Mouse (Mus musculus): ENCODE measurements at regions not wholly inside any gene's neighbourhood (a gene's known extent, or its start where the extent isn't known, plus 50 kb on each side); places are given as distances from the start of the nearest gene placed in this dataset.

DNA sequence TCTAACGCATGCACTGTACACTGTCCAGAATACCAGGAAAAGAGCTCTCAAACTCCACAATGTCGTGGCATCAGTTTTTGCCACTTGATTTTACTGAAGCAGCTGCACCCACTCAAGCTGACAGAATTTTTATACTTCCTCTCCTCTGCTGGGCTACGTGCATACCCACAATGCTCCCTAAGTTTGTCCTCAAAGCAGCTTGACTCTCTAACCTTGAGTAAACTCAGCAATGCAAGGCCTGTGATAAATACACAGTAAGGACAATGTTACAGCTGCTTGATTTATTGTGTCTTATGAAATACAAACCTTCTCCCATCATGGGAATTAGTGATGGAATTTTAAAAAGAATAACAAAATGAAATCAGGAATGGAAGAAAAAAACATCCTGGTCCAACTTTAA lies 129.7 kb downstream of the Trmt11 start:
- WGBS, result 78% methylated on average over 3 of the region's 3 CpGs
- H3K36me3 ChIP-seq (ENCODE audit: control insufficient read depth, insufficient read depth), result no peaks in the 10 kb centered on the region
- no peak overlapping the region for H3K27ac ChIP-seq (ENCODE audit: low read length)
- H3K9me3 ChIP-seq (ENCODE audit: control insufficient read depth, low read length), result no peaks in the 10 kb centered on the region
- ATAC-seq, result no peak
- H3K27me3 ChIP-seq (replicated peaks; ENCODE audit: control insufficient read depth, insufficient read depth, low read length), result no peaks in the 10 kb centered on the region
- H3K9ac ChIP-seq (replicated peaks; ENCODE audit: low read depth, low read length), result no peak overlapping the region
- H3K4me3 ChIP-seq (replicated peaks; ENCODE audit: low read length), result no peak overlapping the region
- H3K4me2 ChIP-seq (ENCODE audit: low read length), result no peak overlapping the region
- H3K4me1 ChIP-seq (replicated peaks; ENCODE audit: control insufficient read depth, insufficient read depth, low read length), result no peaks in the 10 kb centered on the region

DNA sequence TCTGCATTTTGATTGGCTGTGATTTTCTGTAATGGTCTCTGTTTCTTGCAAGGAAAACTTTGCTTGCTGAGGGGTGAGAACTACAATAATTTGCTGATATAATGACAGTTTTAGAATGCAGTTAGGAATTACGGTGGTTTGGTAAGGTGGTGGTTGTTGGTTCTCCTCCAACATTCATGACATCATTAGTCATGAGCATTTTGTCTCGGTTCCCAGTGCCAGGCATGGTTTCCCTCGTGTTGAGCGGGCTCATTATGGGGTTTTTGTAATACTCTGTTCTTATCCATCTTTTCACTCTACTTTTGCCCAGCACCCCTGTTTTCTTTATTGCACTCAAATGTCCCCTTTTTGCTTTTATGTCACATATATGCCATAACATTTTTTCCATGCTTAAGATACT lies 149.9 kb downstream of the Trmt11 start:
- H3K9ac ChIP-seq (replicated peaks; ENCODE audit: low read depth, low read length), result no peak overlapping the region
- no peak overlapping the region for H3K27ac ChIP-seq (ENCODE audit: low read length)
- H3K9me3 ChIP-seq (ENCODE audit: control insufficient read depth, low read length), result no peaks in the 10 kb centered on the region
- no peaks in the 10 kb centered on the region for H3K36me3 ChIP-seq (ENCODE audit: control insufficient read depth, insufficient read depth)
- H3K27me3 ChIP-seq (replicated peaks; ENCODE audit: control insufficient read depth, insufficient read depth, low read length), result no peaks in the 10 kb centered on the region
- no peak for ATAC-seq
- H3K4me1 ChIP-seq (replicated peaks; ENCODE audit: control insufficient read depth, insufficient read depth, low read length), result no peaks in the 10 kb centered on the region; the same call in 1 of the 2 replicates
- 60% methylated on average over 4 of the region's 4 CpGs for WGBS
- H3K4me3 ChIP-seq (replicated peaks; ENCODE audit: low read length), result no peak overlapping the region
- H3K4me2 ChIP-seq (ENCODE audit: low read length), result no peak overlapping the region

DNA sequence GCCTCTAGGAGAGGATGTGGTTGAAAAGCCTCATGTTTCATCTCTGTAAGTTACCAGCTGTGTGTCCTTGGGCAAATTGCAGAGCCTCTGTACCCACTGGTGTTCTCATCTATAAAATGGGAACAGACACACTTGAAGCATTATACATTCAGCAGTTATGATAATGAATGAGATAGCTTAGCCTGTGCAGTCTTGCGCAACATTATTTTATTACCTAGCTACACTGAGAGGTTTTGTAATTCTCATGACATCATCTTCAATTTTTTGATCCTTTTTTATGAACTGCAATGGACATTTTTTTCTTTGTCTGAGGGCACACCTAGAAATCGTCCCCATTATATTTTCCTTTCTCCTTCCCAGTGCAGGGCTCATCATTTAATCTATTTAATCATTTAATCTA lies 153.5 kb downstream of the Trmt11 start:
- Histone ChIP-seq H3K4me1 (replicated peaks; ENCODE audit: control insufficient read depth, insufficient read depth, low read length) (no peaks in the 10 kb centered on the region; the same call in 1 of the 2 replicates), H3K4me2 (ENCODE audit: low read length) (no peak overlapping the region), H3K27me3 (replicated peaks; ENCODE audit: control insufficient read depth, insufficient read depth, low read length) (no peaks in the 10 kb centered on the region), H3K36me3 (ENCODE audit: control insufficient read depth, insufficient read depth) (no peaks in the 10 kb centered on the region), H3K4me3 (replicated peaks; ENCODE audit: low read length) (no peak overlapping the region), H3K9ac (replicated peaks; ENCODE audit: low read depth, low read length) (no peak overlapping the region), H3K27ac (ENCODE audit: low read length) (no peak overlapping the region), H3K9me3 (ENCODE audit: control insufficient read depth, low read length) (no peaks in the 10 kb centered on the region)
- WGBS, result 81% methylated on average over 2 of the region's 2 CpGs
- ATAC-seq, result peak; percentile 13; the same call in 1 of the 2 replicates

DNA sequence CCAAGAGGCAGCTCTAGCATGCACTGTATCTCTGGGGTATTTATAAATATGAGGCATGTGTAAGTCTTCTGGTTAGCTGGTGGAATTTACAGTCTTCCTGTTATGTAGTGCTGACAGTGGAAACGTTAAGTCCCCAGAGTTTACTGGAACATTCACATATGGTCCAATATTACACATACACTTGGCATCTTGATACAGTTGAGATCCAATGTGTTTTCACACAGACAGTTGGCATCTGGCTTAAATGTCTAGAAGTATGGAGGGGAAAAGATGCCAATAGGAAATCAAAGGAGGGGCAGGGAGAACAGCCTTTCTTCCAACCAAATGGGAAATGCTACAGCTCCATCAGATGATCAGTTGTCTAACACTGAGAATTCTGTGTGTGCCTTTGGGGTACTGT lies 154.0 kb downstream of the Trmt11 start:
- Histone ChIP-seq H3K4me1 (replicated peaks; ENCODE audit: control insufficient read depth, insufficient read depth, low read length) (no peaks in the 10 kb centered on the region; the same call in 1 of the 2 replicates), H3K27me3 (replicated peaks; ENCODE audit: control insufficient read depth, insufficient read depth, low read length) (no peaks in the 10 kb centered on the region), H3K27ac (ENCODE audit: low read length) (no peak overlapping the region), H3K9ac (replicated peaks; ENCODE audit: low read depth, low read length) (no peak overlapping the region), H3K4me2 (ENCODE audit: low read length) (no peak overlapping the region), H3K9me3 (ENCODE audit: control insufficient read depth, low read length) (no peaks in the 10 kb centered on the region), H3K4me3 (replicated peaks; ENCODE audit: low read length) (no peak overlapping the region), H3K36me3 (ENCODE audit: control insufficient read depth, insufficient read depth) (no peaks in the 10 kb centered on the region)
- peak; percentile 95 for ATAC-seq
- WGBS, result 59% methylated on average over 1 of the region's 1 CpGs

DNA sequence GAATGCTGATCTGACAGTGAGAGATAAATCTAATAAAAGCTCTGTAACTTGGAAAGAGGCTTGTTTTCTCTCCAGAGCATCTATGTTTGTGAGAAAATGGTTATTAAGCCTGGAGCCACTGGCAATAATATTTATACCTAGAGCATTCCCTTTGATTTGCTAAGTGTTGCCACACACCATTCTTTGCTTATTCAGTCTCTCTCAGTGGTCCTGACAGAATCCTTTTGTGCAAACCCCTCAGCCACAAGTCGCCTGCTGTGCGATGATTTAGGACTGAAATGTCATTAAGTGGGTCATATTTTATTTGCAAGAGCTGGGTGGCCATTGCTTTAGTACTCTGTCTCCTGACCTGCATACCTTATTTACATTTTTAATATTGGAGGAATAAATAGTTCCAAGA lies 160.7 kb downstream of the Trmt11 start:
- Histone ChIP-seq H3K9me3 (ENCODE audit: control insufficient read depth, low read length) (no peaks in the 10 kb centered on the region), H3K4me2 (ENCODE audit: low read length) (no peak overlapping the region), H3K36me3 (ENCODE audit: control insufficient read depth, insufficient read depth) (no peaks in the 10 kb centered on the region), H3K27ac (ENCODE audit: low read length) (no peak overlapping the region), H3K9ac (replicated peaks; ENCODE audit: low read depth, low read length) (no peak overlapping the region), H3K27me3 (replicated peaks; ENCODE audit: control insufficient read depth, insufficient read depth, low read length) (no peaks in the 10 kb centered on the region), H3K4me1 (replicated peaks; ENCODE audit: control insufficient read depth, insufficient read depth, low read length) (no peaks in the 10 kb centered on the region), H3K4me3 (replicated peaks; ENCODE audit: low read length) (no peak overlapping the region)
- ATAC-seq, result no peak
- WGBS, result 42% methylated on average over 2 of the region's 2 CpGs

DNA sequence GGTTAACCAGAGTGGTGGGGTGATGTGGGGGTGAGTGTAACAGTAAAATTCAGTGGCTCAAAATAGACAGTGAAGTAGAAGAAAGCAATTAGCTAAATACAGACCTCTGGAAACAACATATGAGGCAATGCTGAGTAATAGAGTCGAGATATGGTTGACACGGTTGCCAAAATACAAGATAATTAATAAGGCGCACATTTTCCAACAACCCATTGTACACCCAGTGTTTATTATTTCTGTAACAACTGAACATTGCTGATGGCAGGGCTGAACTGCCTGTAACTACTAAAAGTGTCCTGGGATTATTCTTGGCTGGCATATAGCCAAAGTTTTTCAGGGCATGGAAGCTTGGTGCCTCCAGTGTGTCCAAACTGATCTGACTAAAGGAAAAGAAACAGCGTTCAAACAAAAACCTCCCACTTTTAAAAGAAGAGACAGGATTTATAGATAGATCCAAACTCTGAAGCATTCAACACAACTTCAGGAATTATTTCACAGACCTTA lies 174.1 kb downstream of the Trmt11 start:
- ATAC-seq, result no peak
- H3K36me3 ChIP-seq (ENCODE audit: control insufficient read depth, insufficient read depth), result no peaks in the 10 kb centered on the region
- no peaks in the 10 kb centered on the region for H3K9me3 ChIP-seq (ENCODE audit: control insufficient read depth, low read length)
- 55% methylated on average over 4 of the region's 4 CpGs for WGBS
- no peak overlapping the region for H3K27ac ChIP-seq (ENCODE audit: low read length)
- no peak overlapping the region for H3K4me2 ChIP-seq (ENCODE audit: low read length)
- no peaks in the 10 kb centered on the region for H3K27me3 ChIP-seq (replicated peaks; ENCODE audit: control insufficient read depth, insufficient read depth, low read length)
- no peak overlapping the region for H3K9ac ChIP-seq (replicated peaks; ENCODE audit: low read depth, low read length)
- H3K4me1 ChIP-seq (replicated peaks; ENCODE audit: control insufficient read depth, insufficient read depth, low read length), result no peaks in the 10 kb centered on the region
- H3K4me3 ChIP-seq (replicated peaks; ENCODE audit: low read length), result no peak overlapping the region

DNA sequence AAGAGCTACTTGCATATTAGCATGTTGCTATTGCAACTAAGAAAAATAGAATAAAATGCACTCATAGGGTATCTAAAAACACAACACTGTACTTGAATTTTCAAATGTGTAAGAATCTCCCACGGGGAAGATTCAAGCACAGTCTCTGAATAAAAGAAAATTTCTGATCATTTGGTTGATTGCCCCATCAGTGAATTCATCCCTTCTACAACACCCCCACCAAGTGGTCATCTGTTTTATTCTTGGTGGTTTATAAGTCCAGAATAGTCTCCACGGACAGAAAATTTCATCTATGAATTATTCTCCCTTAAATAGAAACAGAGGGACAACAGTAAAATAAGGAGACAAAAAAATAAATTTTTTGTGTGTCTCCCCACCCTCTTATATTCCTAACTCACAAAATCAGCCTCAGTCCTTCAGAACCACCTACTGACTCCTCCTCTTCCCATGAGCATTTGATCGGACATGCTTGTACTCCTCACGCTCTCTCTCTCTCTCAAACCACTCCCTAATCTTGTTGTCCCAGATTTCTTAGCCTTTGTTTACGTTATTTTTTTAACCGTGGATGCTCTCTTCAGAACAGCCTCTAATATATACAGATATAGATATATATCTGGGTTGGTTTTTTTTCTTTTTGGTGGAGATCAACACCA lies 181.0 kb downstream of the Trmt11 start:
- Histone ChIP-seq H3K4me2 (ENCODE audit: low read length) (no peak overlapping the region), H3K4me1 (replicated peaks; ENCODE audit: control insufficient read depth, insufficient read depth, low read length) (no peaks in the 10 kb centered on the region), H3K9me3 (ENCODE audit: control insufficient read depth, low read length) (no peaks in the 10 kb centered on the region), H3K27me3 (replicated peaks; ENCODE audit: control insufficient read depth, insufficient read depth, low read length) (no peaks in the 10 kb centered on the region), H3K4me3 (replicated peaks; ENCODE audit: low read length) (no peak overlapping the region), H3K9ac (replicated peaks; ENCODE audit: low read depth, low read length) (no peak overlapping the region), H3K36me3 (ENCODE audit: control insufficient read depth, insufficient read depth) (no peaks in the 10 kb centered on the region), H3K27ac (ENCODE audit: low read length) (no peak overlapping the region)
- ATAC-seq, result peak; percentile 77
- WGBS, result 41% methylated on average over 6 of the region's 6 CpGs

DNA sequence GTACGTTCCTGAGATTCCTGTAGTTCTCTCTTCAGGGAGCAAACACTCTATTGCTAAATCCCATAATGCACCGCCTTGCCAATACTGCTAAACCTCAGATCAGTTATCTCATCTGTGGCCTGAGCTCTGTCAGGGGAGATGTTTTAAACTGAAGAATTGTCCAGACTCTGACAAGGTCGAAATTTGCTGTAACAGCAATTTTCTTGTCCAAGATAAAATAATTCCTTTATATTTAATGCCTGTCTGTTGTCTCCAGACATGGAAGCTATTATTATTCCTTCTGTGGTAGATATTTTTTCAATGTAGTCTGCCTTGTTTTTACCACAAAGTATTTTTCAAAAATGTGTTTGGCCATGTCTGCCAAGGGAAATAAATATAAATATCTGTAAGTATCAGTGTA lies 184.2 kb downstream of the Trmt11 start:
- Histone ChIP-seq H3K4me3 (replicated peaks; ENCODE audit: low read length) (no peak overlapping the region), H3K4me1 (replicated peaks; ENCODE audit: control insufficient read depth, insufficient read depth, low read length) (no peaks in the 10 kb centered on the region), H3K36me3 (ENCODE audit: control insufficient read depth, insufficient read depth) (no peaks in the 10 kb centered on the region), H3K27ac (ENCODE audit: low read length) (no peak overlapping the region), H3K27me3 (replicated peaks; ENCODE audit: control insufficient read depth, insufficient read depth, low read length) (no peaks in the 10 kb centered on the region), H3K9me3 (ENCODE audit: control insufficient read depth, low read length) (no peaks in the 10 kb centered on the region), H3K4me2 (ENCODE audit: low read length) (no peak overlapping the region), H3K9ac (replicated peaks; ENCODE audit: low read depth, low read length) (no peak overlapping the region)
- ATAC-seq, result no peak
- WGBS, result 74% methylated on average over 3 of the region's 3 CpGs

DNA sequence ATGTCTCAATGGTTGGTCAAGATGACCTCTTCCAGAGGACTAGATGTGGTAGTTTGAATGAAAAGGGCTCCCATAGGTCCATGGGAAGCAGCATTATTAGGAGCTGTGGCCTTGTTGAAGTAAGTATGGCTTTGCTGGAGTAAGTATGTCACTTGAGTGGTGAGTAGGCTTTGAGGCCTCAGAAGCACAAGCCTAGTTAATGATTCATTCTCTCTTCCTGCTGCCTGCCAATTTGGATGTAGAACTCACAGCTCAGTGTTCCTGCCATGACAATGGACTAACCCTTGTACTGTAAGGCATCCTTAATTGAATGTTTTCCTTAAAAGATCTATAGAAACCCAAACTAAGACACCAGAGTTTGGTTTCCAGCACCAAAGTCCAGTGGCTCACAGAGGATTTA lies 188.8 kb downstream of the Trmt11 start:
- Histone ChIP-seq H3K9ac (replicated peaks; ENCODE audit: low read depth, low read length) (no peak overlapping the region), H3K27ac (ENCODE audit: low read length) (no peak overlapping the region), H3K4me3 (replicated peaks; ENCODE audit: low read length) (no peak overlapping the region), H3K27me3 (replicated peaks; ENCODE audit: control insufficient read depth, insufficient read depth, low read length) (peaks cover 4% of the 10 kb centered on the region; the same call in 1 of the 2 replicates), H3K9me3 (ENCODE audit: control insufficient read depth, low read length) (no peaks in the 10 kb centered on the region), H3K4me1 (replicated peaks; ENCODE audit: control insufficient read depth, insufficient read depth, low read length) (no peaks in the 10 kb centered on the region), H3K36me3 (ENCODE audit: control insufficient read depth, insufficient read depth) (no peaks in the 10 kb centered on the region), H3K4me2 (ENCODE audit: low read length) (no peak overlapping the region)
- no peak for ATAC-seq

All from forebrain, embryonic 16.5 days (tissue).